Mouse (Mus musculus) intestine, postnatal 0 days (tissue): ENCODE measurements around the gene Lgr6. TPM values are rescaled to one million over a fixed set of nuclear protein-coding genes. Genes with fewer than 3 reads are reported as not detected.
"Not testable (repeated sequence)": the region's sequence is repeated elsewhere in the genome, so short reads cannot be mapped to it uniquely, and the experiment has no call there.

ENCODE experiments used
- ATAC-seq: fragments of 200-750 bp; cut with Nextera tagmentation; 2 replicates; pipeline ENCODE4 v1.8.0; 2017; ENCODE audit warnings: mild to moderate bottlenecking, moderate TSS enrichment, moderate library complexity
- H3K27ac ChIP-seq: fragments of 300-500 bp; sonication (generic); 2 replicates; pipeline ENCODE4 v1.5.1; 2014; ENCODE audit warnings: mild to moderate bottlenecking, low read depth, low read length, moderate library complexity
- H3K27me3 ChIP-seq: fragments of 300-500 bp; sonication (generic); replicated peaks from 2 replicates; pipeline ENCODE4 v1.6.1; 2014; ENCODE audit warnings: low read length, mixed read lengths; ENCODE audit not compliant: control insufficient read depth, insufficient read depth
- H3K36me3 ChIP-seq: fragments of 300-500 bp; sonication (generic); 2 replicates; pipeline ENCODE4 v1.6.1; 2014; ENCODE audit warnings: mild to moderate bottlenecking, moderate library complexity; ENCODE audit not compliant: control insufficient read depth, insufficient read depth
- H3K4me1 ChIP-seq: fragments of 300-500 bp; sonication (generic); replicated peaks from 2 replicates; pipeline ENCODE4 v1.6.1; 2014; ENCODE audit warnings: antibody characterized with exemption, low read length, mixed read lengths; ENCODE audit not compliant: control insufficient read depth, insufficient read depth
- H3K4me2 ChIP-seq: fragments of 300-500 bp; sonication (generic); replicated peaks from 2 replicates; pipeline ENCODE4 v1.6.1; 2014; ENCODE audit warnings: low read depth, mild to moderate bottlenecking, moderate library complexity
- H3K4me3 ChIP-seq: fragments of 300-500 bp; sonication (generic); 2 replicates; pipeline ENCODE4 v1.5.1; 2014; ENCODE audit warnings: low read depth, low read length
- H3K9ac ChIP-seq: fragments of 300-500 bp; sonication (generic); 2 replicates; pipeline ENCODE4 v1.6.1; 2014; ENCODE audit warnings: mild to moderate bottlenecking, low read depth, low read length
- H3K9me3 ChIP-seq: fragments of 300-500 bp; sonication (generic); 2 replicates; pipeline ENCODE4 v1.6.1; 2016; ENCODE audit warnings: mixed run types; ENCODE audit not compliant: control insufficient read depth
- CTCF ChIP-seq: sonication (generic); IDR thresholded peaks from 2 replicates; pipeline ENCODE4 v1.5.1; 2016; ENCODE audit warnings: low read depth, mild to moderate bottlenecking, control low read depth, antibody characterized with exemption, moderate library complexity
- WGBS: fragments of 180-500 bp; shearing (Covaris S2); extraction: QIAGEN DNeasy Blood & Tissue Kit; methylation state at CpG from one replicate; pipeline ENCODE4 v1.1.7; 2014; 5-methylcytosine and 5-hydroxymethylcytosine counted together
- polyA plus RNA-seq: library from polyadenylated mRNA; unstranded; fragments of >200 nt; fragmentation: Nextera tagmentation; extraction: Ambion mirVana; gene quantifications from 2 replicates; pipeline ENCODE4 v1.2.1, GENCODE M21; 2015

Lgr6 gene
- polyA plus RNA-seq, 1 experiment from 2014 or later, result 0.44 TPM

- no peaks in the 10 kb centered on the region for H3K36me3 ChIP-seq
Measured at GRCm38 (mm10) chr1:135124573-135125363, 19.7 kb upstream of the Lgr6 start.

GRCm38 (mm10) chr1:135112661-135113060, 7.6 kb upstream of the Lgr6 start:
- H3K36me3 ChIP-seq, result no peaks in the 10 kb centered on the region
- no peak overlapping the region for H3K27ac ChIP-seq
- no peaks in the 10 kb centered on the region for H3K4me1 ChIP-seq
- 10% methylated on average over 8 of the region's 8 CpGs for WGBS
- H3K9me3 ChIP-seq, result no peaks in the 10 kb centered on the region
- peak; percentile 90 for TF ChIP-seq CTCF
- H3K27me3 ChIP-seq, result no peaks in the 10 kb centered on the region
- no peak overlapping the region for H3K4me3 ChIP-seq
- H3K9ac ChIP-seq, result no peak overlapping the region
- no peak overlapping the region for H3K4me2 ChIP-seq
- ATAC-seq, result 0 out of 2 replicates have a peak, but pooled peaks have one; percentile 23

More at GRCm38 (mm10) chr1:135124573-135125363, 19.7 kb upstream of the Lgr6 start:
- H3K27me3 ChIP-seq, result peaks cover 5% of the 10 kb centered on the region; the same call in 1 of the 2 replicates
- ATAC-seq, result no peak
- WGBS, result 89% methylated on average over 8 of the region's 8 CpGs
- no peak for TF ChIP-seq CTCF
- H3K27ac ChIP-seq, result no peak overlapping the region
- H3K9me3 ChIP-seq, result no peaks in the 10 kb centered on the region
- H3K4me2 ChIP-seq, result no peak overlapping the region
- H3K4me1 ChIP-seq, result no peaks in the 10 kb centered on the region
- H3K4me3 ChIP-seq, result no peak overlapping the region
- no peak overlapping the region for H3K9ac ChIP-seq

GRCm38 (mm10) chr1:135111271-135111670, 6.2 kb upstream of the Lgr6 start:
- ATAC-seq, H3K27ac ChIP-seq, H3K4me1 ChIP-seq, H3K36me3 ChIP-seq, H3K9me3 ChIP-seq, H3K9ac ChIP-seq, H3K27me3 ChIP-seq, H3K4me2 ChIP-seq, H3K4me3 ChIP-seq: not testable (repeated sequence)
- WGBS, result 65% methylated on average over 4 of the region's 5 CpGs

- H3K9ac ChIP-seq, result no peak overlapping the region
- H3K9me3 ChIP-seq, result no peaks in the 10 kb centered on the region
- H3K4me1 ChIP-seq, result 0 out of 2 replicates have a peak, but pooled peaks cover 3% of the 10 kb centered on the region
- no peaks in the 10 kb centered on the region for H3K36me3 ChIP-seq
- no peak overlapping the region for H3K4me2 ChIP-seq
- no peak for ATAC-seq
- peak; percentile 94 for TF ChIP-seq CTCF
- peaks cover 15% of the 10 kb centered on the region for H3K27me3 ChIP-seq
- H3K27ac ChIP-seq, result no peak overlapping the region
- 20% methylated on average over 6 of the region's 6 CpGs for WGBS
- no peak overlapping the region for H3K4me3 ChIP-seq
Measured at GRCm38 (mm10) chr1:135110075-135110474, 5.0 kb upstream of the Lgr6 start.

GRCm38 (mm10) chr1:135108611-135109010, 3.5 kb upstream of the Lgr6 start:
- 45% methylated on average over 6 of the region's 6 CpGs for WGBS
- 0 out of 2 replicates have a peak, but pooled peaks cover 3% of the 10 kb centered on the region for H3K4me1 ChIP-seq
- no peak overlapping the region for H3K4me3 ChIP-seq
- no peak overlapping the region for H3K9ac ChIP-seq
- H3K4me2 ChIP-seq, result no peak overlapping the region
- no peaks in the 10 kb centered on the region for H3K9me3 ChIP-seq
- ATAC-seq, result no peak
- peak; percentile 74 for TF ChIP-seq CTCF
- no peaks in the 10 kb centered on the region for H3K36me3 ChIP-seq
- no peak overlapping the region for H3K27ac ChIP-seq
- H3K27me3 ChIP-seq, result peaks cover 30% of the 10 kb centered on the region

- Histone ChIP-seq H3K36me3 (no peaks in the 10 kb centered on the region), H3K9me3 (no peaks in the 10 kb centered on the region), H3K4me3 (no peak overlapping the region), H3K9ac (no peak overlapping the region), H3K27ac (no peak overlapping the region), H3K4me2 (no peak overlapping the region), H3K4me1 (0 out of 2 replicates have a peak, but pooled peaks cover 3% of the 10 kb centered on the region), H3K27me3 (peaks cover 41% of the 10 kb centered on the region)
- TF ChIP-seq CTCF, result peak; percentile 89
- 3% methylated on average over 8 of the region's 8 CpGs for WGBS
- no peak for ATAC-seq
Measured at GRCm38 (mm10) chr1:135105951-135106350, 875 bp upstream of the Lgr6 start.
